Mouse (Mus musculus): ENCODE measurements around the gene Slc22a4. TPM values are rescaled to one million over a fixed set of nuclear protein-coding genes. Genes with fewer than 3 reads are reported as not detected.

Slc22a4 gene
- polyA plus RNA-seq, 1 experiment from 2014 or later, result 7.2 TPM

DNA sequence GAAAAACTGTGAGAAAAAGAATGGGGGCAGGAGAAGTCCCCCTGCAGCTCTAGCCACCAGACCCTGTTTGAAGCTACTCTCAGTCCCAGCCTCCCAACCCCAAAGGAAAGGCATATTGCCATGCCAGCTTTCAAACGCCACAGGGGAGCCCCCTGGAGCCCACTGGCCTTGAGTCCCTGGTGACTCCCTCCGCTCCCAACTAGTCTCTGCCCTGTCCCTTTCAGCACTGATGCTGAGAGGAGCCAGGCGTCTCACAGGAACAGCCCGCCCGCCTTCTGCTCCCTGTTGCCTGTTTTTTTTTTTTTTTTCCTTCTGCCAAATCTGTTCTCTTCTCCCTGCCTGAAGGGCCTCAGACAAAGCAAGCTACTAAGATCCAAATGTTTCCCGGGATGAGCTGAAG, 30.8 kb upstream of the Slc22a4 start:
- peak overlapping the region; percentile 65 for H3K27ac ChIP-seq (ENCODE audit: low read depth, low read length)
- H3K9ac ChIP-seq (ENCODE audit: low read depth, low read length), result no peak overlapping the region
- H3K36me3 ChIP-seq (ENCODE audit: control insufficient read depth, insufficient read depth, low read length), result no peaks in the 10 kb centered on the region
- H3K9me3 ChIP-seq (ENCODE audit: control insufficient read depth, low read length), result no peaks in the 10 kb centered on the region
- H3K4me3 ChIP-seq (ENCODE audit: low read length), result no peak overlapping the region
- H3K4me2 ChIP-seq (ENCODE audit: low read length), result no peak overlapping the region
- peaks cover 33% of the 10 kb centered on the region for H3K4me1 ChIP-seq (ENCODE audit: control insufficient read depth, insufficient read depth, low read depth, low read length)
- ATAC-seq, result peak; percentile 71
- H3K27me3 ChIP-seq (replicated peaks; ENCODE audit: control insufficient read depth, insufficient read depth, low read length), result no peaks in the 10 kb centered on the region
- WGBS, result 3% methylated on average over 6 of the region's 6 CpGs

DNA sequence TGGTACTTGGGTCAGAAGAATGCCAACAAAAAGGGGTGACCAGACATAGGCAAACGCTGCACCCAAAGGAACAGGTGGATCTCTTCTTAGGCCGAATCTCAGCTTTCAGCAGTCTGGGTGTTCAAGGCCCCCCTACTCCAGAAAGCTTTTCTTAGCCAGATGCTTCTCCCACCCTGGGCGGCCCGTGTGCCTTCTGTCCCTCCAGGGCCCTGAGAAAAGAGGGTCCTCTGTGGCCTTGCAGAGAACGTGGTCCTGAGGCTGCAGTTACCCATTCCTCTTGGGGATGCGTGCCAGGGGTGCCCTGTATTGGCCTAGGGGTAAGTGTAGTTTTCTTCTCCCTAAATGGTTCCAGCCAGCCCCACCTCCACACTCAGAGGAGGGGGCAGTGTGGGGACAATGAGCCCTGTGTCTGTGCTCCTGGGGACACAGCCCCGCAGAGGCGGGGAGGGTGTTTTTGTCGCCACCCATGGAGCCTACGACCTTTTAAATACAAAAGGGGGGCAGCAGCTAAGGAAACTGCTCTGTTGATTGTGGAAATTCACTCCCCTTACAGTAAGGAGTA, 30.2 kb upstream of the Slc22a4 start:
- Histone ChIP-seq H3K9ac (ENCODE audit: low read depth, low read length) (no peak overlapping the region), H3K36me3 (ENCODE audit: control insufficient read depth, insufficient read depth, low read length) (no peaks in the 10 kb centered on the region), H3K4me3 (ENCODE audit: low read length) (no peak overlapping the region), H3K9me3 (ENCODE audit: control insufficient read depth, low read length) (no peaks in the 10 kb centered on the region), H3K27me3 (replicated peaks; ENCODE audit: control insufficient read depth, insufficient read depth, low read length) (no peaks in the 10 kb centered on the region), H3K4me2 (ENCODE audit: low read length) (no peak overlapping the region), H3K4me1 (ENCODE audit: control insufficient read depth, insufficient read depth, low read depth, low read length) (peaks cover 30% of the 10 kb centered on the region), H3K27ac (ENCODE audit: low read depth, low read length) (peak overlapping the region; percentile 65)
- ATAC-seq, result peak; percentile 76
- 25% methylated on average over 10 of the region's 10 CpGs for WGBS

DNA sequence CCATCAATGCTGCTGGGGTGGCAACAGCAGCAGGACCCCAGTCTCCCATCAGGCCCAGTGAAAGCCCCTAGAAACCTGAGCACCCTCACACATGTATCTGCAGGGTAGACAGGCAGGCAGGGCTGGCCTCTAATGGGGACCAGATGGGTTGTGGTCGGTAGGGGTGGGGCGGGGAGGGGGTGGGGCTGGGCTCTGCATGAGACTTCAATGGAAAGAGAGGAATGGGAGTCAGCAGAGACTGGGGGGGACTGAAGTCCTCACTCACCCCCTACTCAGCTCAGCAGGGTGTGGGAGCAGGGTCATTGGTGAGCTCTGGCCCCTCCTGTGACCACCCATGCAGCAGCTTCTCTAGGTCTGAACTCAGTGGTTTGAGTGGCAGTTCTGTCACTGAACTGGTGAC, 29.5 kb upstream of the Slc22a4 start:
- 0 out of 2 replicates have a peak overlapping the region, but pooled peaks have one; percentile 49 for H3K27ac ChIP-seq (ENCODE audit: low read depth, low read length)
- 40% methylated on average over 2 of the region's 2 CpGs for WGBS

DNA sequence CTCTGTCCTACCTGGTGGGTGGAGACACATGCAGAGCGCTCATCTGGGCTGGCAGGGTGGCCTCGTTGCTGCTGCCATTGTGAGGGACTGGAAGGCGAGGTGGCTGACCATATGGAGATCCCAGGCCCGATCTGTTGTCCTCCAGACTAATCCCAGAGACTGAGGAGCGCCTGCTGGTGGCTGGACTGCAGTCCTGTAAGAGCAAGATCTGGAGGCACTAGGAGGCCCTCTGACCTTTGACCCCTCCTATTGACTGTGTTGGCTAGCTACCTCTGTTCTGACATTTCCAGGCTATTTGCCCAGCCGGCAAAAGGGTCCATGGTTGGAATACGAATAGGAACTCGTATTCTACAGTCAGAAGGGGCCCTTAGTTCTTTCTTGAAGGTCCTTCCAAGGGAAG, 28.2 kb upstream of the Slc22a4 start:
- Histone ChIP-seq H3K27me3 (replicated peaks; ENCODE audit: control insufficient read depth, insufficient read depth, low read length) (no peaks in the 10 kb centered on the region), H3K4me2 (ENCODE audit: low read length) (no peak overlapping the region)

More for the DNA sequence above, 29.5 kb upstream of the Slc22a4 start:
- ATAC-seq, result no peak
- no peaks in the 10 kb centered on the region for H3K9me3 ChIP-seq (ENCODE audit: control insufficient read depth, low read length)
- H3K36me3 ChIP-seq (ENCODE audit: control insufficient read depth, insufficient read depth, low read length), result no peaks in the 10 kb centered on the region
- H3K27me3 ChIP-seq (replicated peaks; ENCODE audit: control insufficient read depth, insufficient read depth, low read length), result no peaks in the 10 kb centered on the region
- H3K4me1 ChIP-seq (ENCODE audit: control insufficient read depth, insufficient read depth, low read depth, low read length), result peaks cover 30% of the 10 kb centered on the region
- no peak overlapping the region for H3K9ac ChIP-seq (ENCODE audit: low read depth, low read length)
- no peak overlapping the region for H3K4me3 ChIP-seq (ENCODE audit: low read length)
- no peak overlapping the region for H3K4me2 ChIP-seq (ENCODE audit: low read length)

DNA sequence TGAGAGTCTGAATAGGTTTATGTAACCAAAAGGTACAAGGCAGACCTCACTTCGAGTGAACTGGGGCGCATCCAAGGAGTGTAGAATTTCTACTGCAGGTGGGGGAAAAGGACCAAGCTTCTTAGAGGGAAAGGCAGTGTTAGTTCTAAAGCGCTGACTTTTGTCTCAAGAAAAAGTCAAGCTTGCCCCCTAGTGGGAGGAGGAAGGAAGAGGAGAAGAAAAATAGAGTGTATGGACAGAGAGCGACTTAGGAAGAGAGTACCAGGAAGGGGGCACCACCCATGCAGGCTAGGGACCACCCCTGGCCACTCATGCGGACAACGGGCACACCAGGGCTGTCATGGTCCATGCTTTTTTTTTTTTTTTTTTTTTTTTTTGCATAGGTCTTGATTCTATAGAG, 26.4 kb upstream of the Slc22a4 start:
- H3K27me3 ChIP-seq (replicated peaks; ENCODE audit: control insufficient read depth, insufficient read depth, low read length), result no peaks in the 10 kb centered on the region
- H3K36me3 ChIP-seq (ENCODE audit: control insufficient read depth, insufficient read depth, low read length), result no peaks in the 10 kb centered on the region
- no peak overlapping the region for H3K27ac ChIP-seq (ENCODE audit: low read depth, low read length)
- no peak overlapping the region for H3K4me3 ChIP-seq (ENCODE audit: low read length)
- H3K9ac ChIP-seq (ENCODE audit: low read depth, low read length), result no peak overlapping the region
- WGBS, result 45% methylated on average over 6 of the region's 6 CpGs
- H3K9me3 ChIP-seq (ENCODE audit: control insufficient read depth, low read length), result no peaks in the 10 kb centered on the region
- ATAC-seq, result no peak
- H3K4me1 ChIP-seq (ENCODE audit: control insufficient read depth, insufficient read depth, low read depth, low read length), result peaks cover 12% of the 10 kb centered on the region
- no peak overlapping the region for H3K4me2 ChIP-seq (ENCODE audit: low read length)

More for the DNA sequence above, 28.2 kb upstream of the Slc22a4 start:
- peak; percentile 46 for ATAC-seq
- H3K9ac ChIP-seq (ENCODE audit: low read depth, low read length), result no peak overlapping the region
- H3K4me1 ChIP-seq (ENCODE audit: control insufficient read depth, insufficient read depth, low read depth, low read length), result peaks cover 22% of the 10 kb centered on the region
- H3K27ac ChIP-seq (ENCODE audit: low read depth, low read length), result no peak overlapping the region
- H3K36me3 ChIP-seq (ENCODE audit: control insufficient read depth, insufficient read depth, low read length), result no peaks in the 10 kb centered on the region
- H3K4me3 ChIP-seq (ENCODE audit: low read length), result no peak overlapping the region
- 30% methylated on average over 8 of the region's 8 CpGs for WGBS
- no peaks in the 10 kb centered on the region for H3K9me3 ChIP-seq (ENCODE audit: control insufficient read depth, low read length)

DNA sequence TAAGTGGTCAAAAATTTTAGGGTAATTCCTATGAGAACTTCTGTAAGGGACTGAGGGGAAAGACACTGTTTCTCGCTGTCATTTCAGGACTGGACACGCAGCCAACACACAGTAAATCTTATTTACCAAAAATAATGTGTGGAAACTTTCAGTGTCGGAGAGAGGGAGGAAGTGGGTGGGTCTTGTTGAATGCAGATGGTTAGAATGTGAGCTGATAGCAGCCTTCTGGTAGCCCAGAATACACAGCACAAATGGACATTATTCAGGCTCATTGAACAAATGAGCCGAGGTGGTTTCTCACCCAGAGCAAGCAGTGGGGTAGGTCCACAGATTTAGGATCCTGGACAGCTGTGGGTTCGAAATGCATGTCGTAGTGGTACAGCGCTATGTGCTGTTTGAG, 25.2 kb upstream of the Slc22a4 start:
- no peak overlapping the region for H3K4me3 ChIP-seq (ENCODE audit: low read length)
- peaks cover 4% of the 10 kb centered on the region for H3K4me1 ChIP-seq (ENCODE audit: control insufficient read depth, insufficient read depth, low read depth, low read length)
- H3K36me3 ChIP-seq (ENCODE audit: control insufficient read depth, insufficient read depth, low read length), result no peaks in the 10 kb centered on the region
- no peak overlapping the region for H3K4me2 ChIP-seq (ENCODE audit: low read length)
- no peaks in the 10 kb centered on the region for H3K9me3 ChIP-seq (ENCODE audit: control insufficient read depth, low read length)
- H3K27me3 ChIP-seq (replicated peaks; ENCODE audit: control insufficient read depth, insufficient read depth, low read length), result no peaks in the 10 kb centered on the region
- no peak overlapping the region for H3K9ac ChIP-seq (ENCODE audit: low read depth, low read length)
- no peak overlapping the region for H3K27ac ChIP-seq (ENCODE audit: low read depth, low read length)
- ATAC-seq, result no peak
- 87% methylated on average over 7 of the region's 7 CpGs for WGBS

DNA sequence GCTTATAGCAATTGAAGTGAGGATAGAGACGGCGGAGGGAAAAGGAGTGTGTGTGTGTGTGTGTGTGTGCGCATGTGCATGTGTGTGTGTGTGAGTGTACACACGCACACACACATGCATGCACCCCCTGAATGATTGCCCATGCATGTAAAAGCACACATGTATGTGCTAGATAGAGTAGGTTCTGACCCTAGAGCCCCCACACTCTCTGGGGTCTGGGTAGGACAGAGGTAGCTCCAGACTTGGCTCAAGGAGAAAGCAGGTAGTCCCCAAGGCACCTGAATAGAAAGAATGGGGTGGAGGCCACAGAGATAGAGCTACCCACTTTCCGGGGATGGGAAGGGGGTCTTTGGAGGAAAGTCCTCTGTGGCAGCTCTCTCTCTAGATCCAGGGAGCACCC, 24.2 kb upstream of the Slc22a4 start:
- WGBS, result 94% methylated on average over 5 of the region's 5 CpGs
- H3K4me2 ChIP-seq (ENCODE audit: low read length), result no peak overlapping the region
- no peak overlapping the region for H3K27ac ChIP-seq (ENCODE audit: low read depth, low read length)
- no peak overlapping the region for H3K9ac ChIP-seq (ENCODE audit: low read depth, low read length)
- H3K36me3 ChIP-seq (ENCODE audit: control insufficient read depth, insufficient read depth, low read length), result no peaks in the 10 kb centered on the region
- ATAC-seq, result no peak
- no peaks in the 10 kb centered on the region for H3K9me3 ChIP-seq (ENCODE audit: control insufficient read depth, low read length)
- no peak overlapping the region for H3K4me3 ChIP-seq (ENCODE audit: low read length)
- peaks cover under 1% of the 10 kb centered on the region; the same call in 1 of the 2 replicates for H3K4me1 ChIP-seq (ENCODE audit: control insufficient read depth, insufficient read depth, low read depth, low read length)
- H3K27me3 ChIP-seq (replicated peaks; ENCODE audit: control insufficient read depth, insufficient read depth, low read length), result no peaks in the 10 kb centered on the region

DNA sequence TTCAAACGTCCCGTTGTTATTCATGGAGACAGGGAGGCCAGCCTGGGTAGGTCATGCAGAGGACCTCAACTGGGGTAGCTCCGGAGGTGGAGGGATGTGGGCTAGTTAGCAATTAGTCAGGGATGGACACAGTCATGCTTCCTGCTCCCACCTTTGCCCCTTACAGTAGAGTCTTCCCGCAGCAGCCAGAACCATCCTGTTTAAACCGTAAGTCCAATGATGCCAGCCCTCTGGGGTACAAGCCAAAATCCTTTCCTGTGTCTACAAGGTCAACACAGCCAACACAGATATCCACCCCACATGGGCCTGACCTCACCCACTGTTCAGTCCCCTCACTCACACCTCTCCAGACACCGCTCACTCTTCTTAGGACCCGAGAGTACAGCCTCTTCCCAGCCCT, 23.3 kb upstream of the Slc22a4 start:
- Histone ChIP-seq H3K27me3 (replicated peaks; ENCODE audit: control insufficient read depth, insufficient read depth, low read length) (no peaks in the 10 kb centered on the region), H3K27ac (ENCODE audit: low read depth, low read length) (no peak overlapping the region), H3K4me2 (ENCODE audit: low read length) (no peak overlapping the region), H3K9ac (ENCODE audit: low read depth, low read length) (no peak overlapping the region), H3K9me3 (ENCODE audit: control insufficient read depth, low read length) (no peaks in the 10 kb centered on the region), H3K4me1 (ENCODE audit: control insufficient read depth, insufficient read depth, low read depth, low read length) (no peaks in the 10 kb centered on the region), H3K4me3 (ENCODE audit: low read length) (no peak overlapping the region), H3K36me3 (ENCODE audit: control insufficient read depth, insufficient read depth, low read length) (no peaks in the 10 kb centered on the region)
- ATAC-seq, result no peak
- WGBS, result 87% methylated on average over 7 of the region's 7 CpGs

DNA sequence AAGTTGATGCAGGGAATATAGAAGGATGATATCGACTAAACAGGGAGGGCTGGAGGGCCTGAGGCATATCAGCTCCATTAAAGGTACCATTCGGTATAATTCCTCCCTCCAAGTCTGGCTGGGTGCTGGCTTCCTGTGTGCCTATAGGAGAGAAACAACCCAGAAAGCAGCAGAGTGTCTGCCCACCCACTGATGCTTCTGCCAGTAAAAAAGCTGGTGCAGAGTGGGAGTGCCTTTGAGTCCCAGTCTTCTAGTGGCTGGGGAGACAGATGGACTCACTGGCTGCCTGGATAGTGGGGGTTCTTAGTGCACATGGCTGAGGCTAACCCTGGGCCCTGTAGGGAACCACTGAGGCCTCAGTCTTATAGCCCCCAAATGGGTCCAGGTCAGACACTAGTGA, 22.3 kb upstream of the Slc22a4 start:
- Histone ChIP-seq H3K4me2 (ENCODE audit: low read length) (no peak overlapping the region), H3K9ac (ENCODE audit: low read depth, low read length) (no peak overlapping the region)
- WGBS, result 77% methylated on average over 2 of the region's 2 CpGs

DNA sequence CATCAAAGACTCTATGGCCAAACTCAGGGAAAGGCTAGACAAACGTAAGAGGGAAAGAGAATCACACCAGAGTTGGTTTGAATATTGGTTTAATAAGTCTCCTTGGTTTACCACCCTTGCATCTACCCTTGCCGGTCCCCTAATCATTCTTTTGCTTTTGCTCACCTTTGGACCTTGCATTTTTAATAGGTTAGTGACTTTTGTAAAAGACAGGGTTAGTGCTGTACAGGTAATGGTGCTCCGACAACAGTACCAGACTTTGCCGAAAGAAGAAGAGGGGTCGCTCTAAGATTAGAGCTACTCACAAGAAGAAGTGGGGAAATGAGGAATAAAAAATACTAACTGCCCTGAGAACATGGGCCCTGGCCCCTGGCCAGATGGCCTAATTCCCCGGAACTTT, 12.8 kb upstream of the Slc22a4 start:
- WGBS, result 96% methylated on average over 6 of the region's 6 CpGs
- no peaks in the 10 kb centered on the region for H3K36me3 ChIP-seq (ENCODE audit: control insufficient read depth, insufficient read depth, low read length)
- no peak for ATAC-seq

More for the DNA sequence above, 22.3 kb upstream of the Slc22a4 start:
- Histone ChIP-seq H3K27ac (ENCODE audit: low read depth, low read length) (no peak overlapping the region), H3K27me3 (replicated peaks; ENCODE audit: control insufficient read depth, insufficient read depth, low read length) (no peaks in the 10 kb centered on the region), H3K4me3 (ENCODE audit: low read length) (no peak overlapping the region), H3K36me3 (ENCODE audit: control insufficient read depth, insufficient read depth, low read length) (no peaks in the 10 kb centered on the region), H3K4me1 (ENCODE audit: control insufficient read depth, insufficient read depth, low read depth, low read length) (no peaks in the 10 kb centered on the region), H3K9me3 (ENCODE audit: control insufficient read depth, low read length) (no peaks in the 10 kb centered on the region)
- ATAC-seq, result no peak

More for the DNA sequence above, 12.8 kb upstream of the Slc22a4 start:
- no peaks in the 10 kb centered on the region for H3K9me3 ChIP-seq (ENCODE audit: control insufficient read depth, low read length)
- H3K4me2 ChIP-seq (ENCODE audit: low read length), result no peak overlapping the region
- H3K27ac ChIP-seq (ENCODE audit: low read depth, low read length), result no peak overlapping the region
- H3K4me3 ChIP-seq (ENCODE audit: low read length), result no peak overlapping the region
- H3K4me1 ChIP-seq (ENCODE audit: control insufficient read depth, insufficient read depth, low read depth, low read length), result no peaks in the 10 kb centered on the region
- H3K9ac ChIP-seq (ENCODE audit: low read depth, low read length), result no peak overlapping the region
- H3K27me3 ChIP-seq (replicated peaks; ENCODE audit: control insufficient read depth, insufficient read depth, low read length), result no peaks in the 10 kb centered on the region
